Mouse (Mus musculus): Measurements from ENCODE around the gene Nudt22.

Nudt22 gene

GRCm38 (mm10) chr19:6947742-6948141 is 48.2 kb downstream of the Nudt22 start:
- no peak for DNase-seq

DNA sequence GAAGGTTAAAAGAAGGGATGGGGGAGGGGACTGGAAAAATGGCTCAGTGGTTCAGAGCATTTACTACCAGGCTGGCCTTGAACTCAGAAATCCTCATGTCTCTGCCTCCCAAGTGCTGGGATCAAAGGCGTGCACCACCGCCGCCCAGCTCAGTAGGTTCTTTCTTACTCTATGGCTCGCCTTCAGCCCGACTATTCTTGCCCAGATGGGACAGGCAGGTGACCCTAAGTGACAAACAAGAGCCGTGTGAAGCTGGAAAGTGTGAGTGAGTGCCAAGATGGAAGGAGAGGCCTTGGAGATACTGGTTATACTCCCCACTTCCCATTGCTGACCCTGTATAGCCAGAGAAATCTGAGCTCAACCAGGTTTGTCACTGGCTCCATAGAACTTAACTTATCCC is 52.2 kb downstream of the Nudt22 start:
- no peak for DNase-seq
